Mouse (Mus musculus) heart, postnatal 4 days (tissue): ENCODE measurements around the gene Tdrd7. TPM values are rescaled to one million over a fixed set of nuclear protein-coding genes. Genes with fewer than 3 reads are reported as not detected.

Experiments used
- DNase-seq: peaks from one replicate; pipeline ENCODE4 v3.0.0; 2021
- total RNA-seq, 2 experiments: library from RNA; stranded (reverse); gene quantifications; 2 replicates each; pipeline ENCODE4 v1.2.3; 2021

The Tdrd7 gene
- total RNA-seq, result 10 to 100 TPM; 16.9 to 19.4 TPM

- peak; percentile 40 for DNase-seq
Measured at GRCm38 (mm10) chr4:45964771-45965439, at the start of gene Tdrd7. TSS of gene Tdrd7 (plus strand) at chr4:45965334.

GRCm38 (mm10) chr4:45917091-45917490 lies 48.0 kb upstream of the Tdrd7 start:
- no peak for DNase-seq

- DNase-seq, result no peak
Measured at GRCm38 (mm10) chr4:45921663-45922435, 43.3 kb upstream of the Tdrd7 start.

- no peak for DNase-seq
Measured at GRCm38 (mm10) chr4:45924011-45924410, 41.1 kb upstream of the Tdrd7 start.

GRCm38 (mm10) chr4:45928561-45928960 lies 36.6 kb upstream of the Tdrd7 start:
- no peak for DNase-seq

- peak; percentile 80 for DNase-seq
Measured at GRCm38 (mm10) chr4:45941628-45942044, 23.5 kb upstream of the Tdrd7 start.

- no peak for DNase-seq
Measured at GRCm38 (mm10) chr4:45947729-45948128, 17.4 kb upstream of the Tdrd7 start.

- no peak for DNase-seq
Measured at GRCm38 (mm10) chr4:45949109-45949848, 15.9 kb upstream of the Tdrd7 start.

GRCm38 (mm10) chr4:45951830-45952229 lies 13.3 kb upstream of the Tdrd7 start:
- DNase-seq, result no peak

- DNase-seq, result no peak
Measured at GRCm38 (mm10) chr4:45953025-45953919, 11.9 kb upstream of the Tdrd7 start.

- DNase-seq, result no peak
Measured at GRCm38 (mm10) chr4:45955235-45955634, 9.9 kb upstream of the Tdrd7 start.

- DNase-seq, result no peak
Measured at GRCm38 (mm10) chr4:45956131-45956530, 9.0 kb upstream of the Tdrd7 start.

GRCm38 (mm10) chr4:45956706-45957105 lies 8.4 kb upstream of the Tdrd7 start:
- DNase-seq, result no peak

GRCm38 (mm10) chr4:45965737-45966447 lies 758 bp downstream of the Tdrd7 start:
- peak; percentile 63 for DNase-seq

- no peak for DNase-seq
Measured at GRCm38 (mm10) chr4:45966716-45967115, 1.6 kb downstream of the Tdrd7 start.

GRCm38 (mm10) chr4:45967479-45968341 lies 2.6 kb downstream of the Tdrd7 start:
- DNase-seq, result no peak

- DNase-seq, result no peak
Measured at GRCm38 (mm10) chr4:45969051-45969450, 3.9 kb downstream of the Tdrd7 start.

- peak; percentile 16 for DNase-seq
Measured at GRCm38 (mm10) chr4:45970048-45970560, 5.0 kb downstream of the Tdrd7 start.

GRCm38 (mm10) chr4:45971806-45972447 lies 6.8 kb downstream of the Tdrd7 start:
- peak; percentile 100 for DNase-seq

- no peak for DNase-seq
Measured at GRCm38 (mm10) chr4:45972448-45972854, 7.3 kb downstream of the Tdrd7 start.
